Mouse (Mus musculus): ENCODE measurements around the gene Dnah3. TPM values are rescaled to one million over a fixed set of nuclear protein-coding genes. Genes with fewer than 3 reads are reported as not detected.

The Dnah3 gene
- total RNA-seq, 2 experiments from 2014 or later: 0.04 to 0.26 TPM

DNA sequence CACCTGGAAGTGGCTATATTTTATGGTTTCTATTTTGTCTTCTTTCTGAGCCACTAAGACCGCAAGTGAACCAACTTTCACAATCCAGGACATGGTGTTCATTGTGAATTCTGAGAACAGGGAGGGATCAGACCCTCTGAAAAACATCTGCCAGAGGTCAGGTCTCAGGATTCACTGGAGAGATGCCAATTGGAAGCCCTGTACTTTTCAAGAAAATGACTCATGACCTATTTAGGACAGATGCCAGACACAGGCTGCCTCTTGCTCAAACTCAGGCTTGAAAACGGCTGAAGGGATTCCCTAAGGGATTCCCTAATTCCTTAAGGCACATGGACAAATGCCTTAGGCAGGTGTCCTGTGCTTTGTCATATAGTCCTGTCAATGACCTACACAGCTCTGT, 134.0 kb downstream of the Dnah3 start:
- peak in 1 of 2 experiments; percentile 6 for DNase-seq (ENCODE audit: low spot score in 2 of 2)
- intact Hi-C loops (cut with DNase I): no loop called here

DNA sequence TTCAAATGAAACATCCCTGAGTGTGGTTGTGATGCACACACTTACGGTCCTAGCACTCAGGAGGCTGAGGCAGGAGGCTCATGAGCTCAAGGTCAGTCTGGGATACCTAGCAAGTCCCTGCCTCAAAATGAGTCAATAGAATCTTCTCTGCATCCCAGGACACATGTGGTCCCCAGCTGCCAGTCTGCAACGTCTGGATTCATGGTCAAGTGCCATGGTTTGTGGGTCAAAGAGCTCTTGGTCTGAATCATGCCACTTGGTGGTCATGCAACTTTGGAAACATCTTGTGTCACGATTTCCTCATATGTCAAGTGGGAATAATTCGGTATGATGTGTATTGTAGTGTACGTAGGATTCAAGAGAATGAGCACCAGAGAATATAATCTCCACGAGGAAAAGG, 134.5 kb downstream of the Dnah3 start:
- DNase-seq (ENCODE audit: low spot score in 2 of 2): no peak
- intact Hi-C loops (cut with DNase I): no loop called here

DNA sequence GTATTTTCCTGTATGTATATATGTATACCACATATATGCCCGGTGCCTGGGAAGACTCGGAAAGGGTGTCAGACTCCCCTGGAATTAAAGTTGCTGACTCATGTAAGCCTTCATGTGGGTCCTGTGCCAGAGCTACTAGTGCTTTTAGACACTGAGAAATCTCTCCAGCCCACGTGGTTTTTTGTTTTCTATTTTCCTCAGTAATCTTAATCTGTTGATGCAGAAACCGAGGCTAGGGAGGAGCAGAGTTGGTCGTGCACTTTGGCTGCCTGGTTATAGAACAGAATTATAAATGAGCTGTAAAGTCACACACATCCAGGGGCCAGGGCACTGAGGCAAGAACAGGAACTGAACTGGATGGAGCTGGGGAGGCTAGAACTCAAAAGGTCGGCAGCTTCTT, 135.1 kb downstream of the Dnah3 start:
- intact Hi-C loops (cut with DNase I): no loop called here
- no peak for DNase-seq (ENCODE audit: low spot score in 2 of 2)

DNA sequence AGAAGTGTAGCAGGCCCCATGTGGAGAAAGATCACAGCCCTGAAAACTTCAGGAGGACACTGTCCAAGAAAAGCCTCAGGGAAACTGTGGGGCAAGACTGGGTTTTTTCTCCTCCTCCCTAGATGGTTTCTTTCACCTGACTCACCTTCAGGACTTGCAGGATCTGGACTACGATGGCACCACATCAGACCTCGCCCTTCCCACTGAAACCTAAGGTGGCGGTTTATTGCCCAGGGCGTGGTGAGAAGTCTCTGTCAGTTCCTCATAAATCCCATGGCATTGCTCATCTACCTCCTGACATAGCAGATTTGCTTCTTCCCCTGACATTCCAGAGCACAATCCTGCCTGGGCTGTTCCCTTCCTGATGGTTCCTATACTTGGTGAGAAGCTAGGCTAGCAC, 135.6 kb downstream of the Dnah3 start:
- intact Hi-C loops (cut with DNase I): no loop called here
- DNase-seq (ENCODE audit: low spot score in 2 of 2): no peak

DNA sequence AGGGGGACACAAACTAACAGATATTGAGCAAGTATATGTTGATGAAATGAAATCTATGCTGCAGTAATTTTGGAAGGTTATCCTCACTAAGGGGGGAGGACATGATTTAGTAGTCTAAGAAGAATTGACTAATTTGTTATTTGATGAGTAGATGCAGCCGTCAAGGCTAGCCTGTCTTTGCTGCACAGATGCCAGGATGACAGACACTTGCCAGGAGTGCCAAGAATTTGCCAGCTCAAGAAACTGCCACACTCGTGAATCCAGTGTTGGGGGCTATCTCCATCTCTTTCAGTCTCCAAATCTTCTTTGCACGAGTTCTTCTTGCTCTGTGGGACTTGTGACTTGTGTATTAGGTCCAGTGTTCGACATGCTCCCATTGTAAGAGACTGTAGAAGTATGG, 136.0 kb downstream of the Dnah3 start:
- no peak for DNase-seq (ENCODE audit: low spot score in 2 of 2)
- intact Hi-C loops (cut with DNase I): no loop called here

DNA sequence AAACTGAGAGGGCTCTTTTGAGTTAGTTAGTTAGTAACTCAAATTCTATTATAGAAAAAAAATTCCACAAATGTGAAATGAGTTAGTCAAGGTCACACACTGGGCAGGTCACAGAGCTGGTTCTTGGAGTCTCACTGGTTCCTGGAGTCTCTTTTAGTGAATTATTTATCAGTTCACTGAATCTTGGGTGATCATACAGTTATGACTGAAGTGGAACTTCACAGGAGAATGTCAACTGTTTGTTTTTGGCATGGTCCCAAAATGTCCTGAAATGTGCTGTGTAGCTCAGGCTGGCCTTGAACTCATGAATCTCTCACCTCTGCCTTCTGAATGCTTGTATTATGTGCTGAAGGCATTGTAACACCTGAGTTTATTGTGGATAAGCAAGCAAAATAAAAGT, 137.7 kb downstream of the Dnah3 start:
- intact Hi-C loops (cut with DNase I): no loop called here

DNA sequence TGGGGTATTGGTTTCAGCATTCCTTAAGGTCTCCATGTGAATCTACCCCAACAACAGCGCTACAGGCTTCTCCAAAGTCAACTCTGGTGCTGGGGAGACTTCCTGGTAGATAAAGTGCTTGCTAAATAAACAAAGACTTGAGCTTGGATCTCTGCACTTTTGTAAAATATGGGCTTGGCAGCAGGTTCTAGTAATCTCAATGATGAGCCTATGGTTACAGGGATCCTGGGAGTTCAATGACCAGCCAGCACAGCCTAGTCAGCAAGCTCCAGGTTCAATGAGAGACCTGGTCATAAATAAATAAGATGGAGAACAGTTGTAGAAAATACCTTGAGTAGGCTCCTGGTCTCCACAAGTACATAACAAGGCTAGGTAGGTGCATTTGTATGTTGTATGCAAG, 141.0 kb downstream of the Dnah3 start:
- DNase-seq (ENCODE audit: low spot score in 2 of 2): no peak
- intact Hi-C loops (cut with DNase I): no loop called here

More for the DNA sequence above, 137.7 kb downstream of the Dnah3 start:
- no peak for DNase-seq (ENCODE audit: low spot score in 2 of 2)

DNA sequence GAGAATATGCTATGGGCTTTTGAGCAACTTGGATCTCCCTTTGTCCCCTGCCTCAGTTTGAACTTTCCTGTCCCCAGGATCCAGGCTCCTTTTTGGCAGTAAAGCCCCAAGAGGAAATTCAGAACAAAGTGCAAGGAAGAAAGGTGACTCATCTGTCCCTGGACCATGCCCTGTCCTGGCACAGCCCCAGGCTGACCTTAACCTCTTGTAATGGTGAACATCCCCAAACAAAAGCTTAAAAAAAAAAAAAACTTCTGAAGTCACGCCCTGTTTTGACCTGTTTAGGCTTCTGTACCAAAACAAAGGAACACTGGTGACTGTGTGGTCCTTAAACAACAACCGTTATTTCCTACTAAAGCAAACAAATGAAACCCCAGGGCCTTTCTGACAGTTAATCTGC, 153.5 kb downstream of the Dnah3 start:
- DNase-seq (ENCODE audit: low spot score in 2 of 2): no peak
- intact Hi-C loops (cut with DNase I): no loop called here

DNA sequence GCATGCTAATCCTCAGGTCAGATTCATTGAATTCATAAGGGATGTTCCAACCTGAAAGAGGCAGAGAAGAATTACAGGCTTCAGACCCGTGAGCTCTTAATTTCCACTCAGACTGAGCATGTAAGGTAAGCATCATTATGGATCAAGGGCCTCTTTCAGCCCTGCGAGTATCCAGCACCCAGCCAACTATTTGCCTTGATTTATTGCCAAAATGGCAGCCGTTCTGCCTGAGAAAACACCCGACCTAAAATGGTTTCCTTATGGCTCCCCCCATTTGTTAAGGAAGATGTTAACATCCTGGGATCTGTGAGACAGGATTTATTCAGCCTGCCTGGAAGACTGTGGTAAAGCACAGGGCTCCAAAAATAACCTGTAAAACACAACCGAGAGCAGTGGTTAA, 158.0 kb downstream of the Dnah3 start:
- DNase-seq (ENCODE audit: low spot score in 2 of 2): no peak
- intact Hi-C loops (cut with DNase I): no loop called here

DNA sequence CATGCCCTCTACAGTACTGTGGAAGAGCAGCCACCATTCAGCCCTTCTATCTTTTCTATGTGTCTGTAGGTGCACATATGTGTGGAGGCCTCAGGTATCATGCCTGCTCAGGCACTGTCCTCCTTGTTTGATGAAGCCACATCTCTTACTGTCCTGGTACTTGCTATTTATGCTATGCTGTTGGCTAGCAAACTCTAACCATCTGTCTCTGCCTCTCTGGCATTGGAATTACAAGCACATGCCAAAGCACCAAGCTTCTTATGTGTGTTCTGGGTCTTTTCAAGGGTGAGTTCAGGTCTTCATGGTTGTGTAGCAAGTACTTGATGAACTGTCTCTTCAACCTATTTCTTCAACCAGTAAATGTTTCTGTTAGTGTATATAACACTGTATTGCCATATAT, 158.8 kb downstream of the Dnah3 start:
- intact Hi-C loops (cut with DNase I): no loop called here

DNA sequence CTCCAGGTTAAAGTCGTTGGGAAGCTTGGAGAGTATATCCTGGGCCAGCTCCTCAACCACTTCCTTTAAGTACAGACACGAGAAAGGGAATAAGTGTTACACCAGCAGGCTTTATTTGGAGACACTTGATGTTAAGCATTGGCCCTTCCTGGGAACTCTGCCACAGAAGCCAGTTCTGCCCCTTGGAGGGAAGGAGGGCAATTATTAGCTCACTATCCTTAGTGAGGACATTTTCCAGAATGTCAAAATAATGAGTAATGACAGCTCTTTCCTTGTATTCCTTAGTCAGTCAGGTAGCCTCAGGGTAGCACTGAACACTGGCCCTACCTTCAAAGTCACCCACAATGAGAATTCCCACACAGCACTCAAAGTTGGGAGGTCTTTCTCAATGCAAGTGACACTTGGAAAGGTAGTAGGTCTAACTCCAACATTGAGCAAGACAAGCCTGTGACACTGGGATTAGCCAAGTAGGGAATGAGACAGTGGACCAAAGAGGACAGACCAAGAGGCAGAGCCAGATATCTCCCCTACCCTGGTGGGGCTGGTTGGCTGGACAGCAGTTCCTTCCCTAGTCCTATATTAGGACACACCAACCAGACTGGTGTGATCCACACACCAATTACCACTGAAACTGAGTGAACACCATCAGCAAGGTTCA, 166.2 kb downstream of the Dnah3 start:
- intact Hi-C loops (cut with DNase I): no loop called here
- no peak for DNase-seq (ENCODE audit: low spot score in 2 of 2)

More for the DNA sequence above, 158.8 kb downstream of the Dnah3 start:
- no peak for DNase-seq (ENCODE audit: low spot score in 2 of 2)

DNA sequence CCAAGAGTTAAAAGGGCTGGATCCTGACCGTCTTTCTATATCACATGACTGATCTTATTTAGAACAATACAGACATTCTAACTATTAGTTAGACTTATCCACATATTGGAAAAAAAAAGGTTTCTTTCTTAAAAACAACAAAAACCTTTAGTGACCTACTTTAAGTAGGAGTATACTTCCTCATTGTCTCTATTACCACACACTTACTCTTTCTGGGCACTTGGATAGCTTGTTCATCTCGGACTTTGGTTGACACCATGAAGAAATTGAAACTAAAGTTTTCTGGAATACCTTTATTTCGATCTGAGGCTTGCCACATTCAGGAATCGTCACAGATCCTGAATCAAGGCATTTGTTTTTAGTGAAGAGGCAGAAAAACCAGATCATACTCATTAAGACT, 174.0 kb downstream of the Dnah3 start:
- no peak for DNase-seq (ENCODE audit: low spot score in 2 of 2)
- intact Hi-C loops (cut with DNase I): no loop called here

DNA sequence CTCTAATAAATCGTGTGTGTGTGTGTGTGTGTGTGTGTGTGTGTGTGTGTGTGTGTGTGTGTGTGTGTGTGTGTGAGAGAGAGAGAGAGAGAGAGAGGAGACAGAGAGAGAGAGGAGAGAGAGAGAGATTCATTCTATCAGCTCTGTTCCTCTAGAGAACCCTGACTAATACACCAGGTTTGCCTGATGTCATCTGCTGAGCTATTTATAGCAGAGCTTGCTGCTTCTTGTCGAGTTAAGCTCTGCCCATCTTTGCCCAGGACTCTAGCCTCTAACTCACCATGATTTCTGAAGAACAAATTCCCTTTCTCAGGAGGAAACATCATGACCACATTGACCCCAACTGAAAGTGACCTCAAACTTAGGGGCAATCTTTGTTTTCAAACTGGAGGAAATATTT, 174.6 kb downstream of the Dnah3 start:
- intact Hi-C loops (cut with DNase I): no loop called here
- peak in 1 of 2 experiments; percentile 22 for DNase-seq (ENCODE audit: low spot score in 2 of 2)

DNA sequence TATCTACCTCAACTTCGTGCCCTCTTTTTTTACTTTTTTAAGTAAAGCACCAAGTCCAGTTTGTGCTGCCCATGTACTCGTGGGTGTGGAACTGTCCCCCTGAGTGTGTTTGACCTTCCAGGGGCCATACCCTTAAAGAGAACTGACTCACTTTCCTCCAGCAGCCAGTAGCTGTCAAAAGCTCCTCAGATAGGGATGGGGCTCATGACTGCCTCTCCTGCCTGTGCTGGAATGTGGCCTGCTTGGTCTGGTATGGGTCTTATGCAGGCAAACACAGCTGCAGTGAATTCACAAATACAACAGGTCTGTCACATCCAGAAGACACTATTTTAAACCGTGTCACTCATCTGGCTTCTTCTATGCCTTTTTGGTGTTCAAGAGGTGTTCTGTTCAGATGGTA, 183.4 kb downstream of the Dnah3 start:
- intact Hi-C loops (cut with DNase I): no loop called here
- no peak for DNase-seq (ENCODE audit: low spot score in 2 of 2)

DNA sequence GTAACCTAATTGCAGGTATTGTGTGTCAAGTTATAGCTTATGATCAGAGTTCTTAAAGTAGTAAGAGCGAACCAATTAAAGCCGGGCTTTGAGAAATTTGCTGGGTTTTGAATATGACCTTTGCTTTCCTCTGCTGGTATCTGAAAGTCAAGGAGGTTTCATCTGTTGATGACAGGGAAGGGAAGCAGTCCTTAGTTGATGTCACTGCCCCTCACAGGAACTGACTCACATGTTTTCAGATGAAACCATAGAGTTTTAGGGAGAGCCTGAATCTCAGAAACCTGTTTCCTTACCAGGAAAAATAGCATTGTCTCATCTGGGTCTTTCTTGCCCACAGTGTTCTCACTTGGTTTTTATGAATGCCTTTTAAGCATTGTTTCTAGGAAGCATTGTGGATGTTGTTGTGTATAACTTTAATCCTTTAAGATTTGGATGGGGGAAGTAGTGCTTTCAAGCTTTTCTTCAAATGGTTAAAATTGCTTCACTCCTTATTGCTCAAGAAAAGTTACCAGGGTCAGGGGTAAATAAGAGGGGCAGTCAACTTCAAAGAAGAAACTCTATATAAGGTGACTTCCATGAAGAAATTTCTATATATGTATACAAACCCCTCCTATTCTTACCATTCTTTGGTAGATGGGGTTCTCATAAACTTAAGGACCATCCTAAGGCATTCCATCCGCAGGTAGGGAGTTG, 188.4 kb downstream of the Dnah3 start:
- DNase-seq (ENCODE audit: low spot score in 2 of 2): no peak
- intact Hi-C loops (cut with DNase I): no loop called here

DNA sequence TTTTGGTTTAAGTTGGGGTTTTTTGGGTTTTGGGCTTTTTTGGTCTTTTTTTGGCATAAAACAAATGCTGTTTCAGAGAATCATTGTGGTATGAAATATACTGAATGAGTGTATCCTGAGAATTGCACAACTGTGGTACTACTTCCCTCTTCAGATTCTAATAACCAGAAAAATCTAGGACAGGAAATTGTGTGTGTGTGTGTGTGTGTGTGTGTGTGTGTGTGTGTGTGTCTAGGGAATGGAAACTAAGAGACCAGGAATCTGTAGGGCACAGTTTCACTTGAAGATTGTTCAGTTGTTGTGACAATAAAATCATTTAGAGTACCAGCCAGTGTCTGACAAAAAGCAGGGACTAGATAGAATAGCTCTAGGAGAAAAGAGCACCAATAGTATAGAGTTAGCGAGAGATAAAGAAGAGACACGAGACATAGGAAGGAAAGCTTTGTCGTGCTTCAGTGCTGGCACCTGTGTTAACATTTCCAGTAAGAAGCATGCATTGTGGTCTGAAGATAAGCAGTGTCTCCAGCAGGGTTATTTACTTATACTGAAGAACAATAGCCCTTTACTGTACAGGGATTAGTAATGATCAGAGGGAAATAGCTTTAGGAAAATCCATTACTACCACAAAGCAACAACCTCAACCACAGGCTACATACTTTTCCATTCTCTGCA, 195.6 kb downstream of the Dnah3 start:
- intact Hi-C loops (cut with DNase I): no loop called here
- DNase-seq (ENCODE audit: low spot score in 2 of 2): no peak

DNA sequence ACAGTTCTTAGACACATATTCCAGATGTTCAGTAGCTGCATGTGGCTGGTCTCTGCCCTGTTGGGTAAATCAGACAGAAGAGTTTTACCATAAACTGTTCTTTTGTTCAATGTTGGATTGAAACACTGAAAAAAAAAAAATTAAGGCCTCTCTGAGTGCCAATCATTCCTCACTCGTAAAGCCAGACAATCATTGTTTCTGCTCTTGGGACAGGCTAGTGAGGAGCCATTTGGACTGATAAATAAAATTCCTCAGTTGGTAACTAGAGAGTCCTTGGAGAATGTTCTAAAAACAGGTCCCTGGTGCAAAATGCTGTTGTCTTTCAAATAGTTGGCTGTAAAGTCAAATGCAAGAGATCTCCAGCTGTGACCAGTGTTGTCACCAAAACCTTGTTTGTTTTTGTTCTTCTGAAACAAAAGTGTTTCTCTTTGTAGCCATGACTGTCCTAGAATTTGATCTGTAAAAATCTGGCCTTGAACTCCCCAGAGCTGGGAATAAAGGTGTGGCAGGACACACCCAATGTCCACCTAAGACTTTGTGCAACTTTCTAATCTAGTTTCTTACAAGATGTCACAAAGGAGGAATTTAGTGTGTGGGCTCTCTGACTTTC, 196.7 kb downstream of the Dnah3 start:
- DNase-seq (ENCODE audit: low spot score in 2 of 2): no peak
- intact Hi-C loops (cut with DNase I): no loop called here

DNA sequence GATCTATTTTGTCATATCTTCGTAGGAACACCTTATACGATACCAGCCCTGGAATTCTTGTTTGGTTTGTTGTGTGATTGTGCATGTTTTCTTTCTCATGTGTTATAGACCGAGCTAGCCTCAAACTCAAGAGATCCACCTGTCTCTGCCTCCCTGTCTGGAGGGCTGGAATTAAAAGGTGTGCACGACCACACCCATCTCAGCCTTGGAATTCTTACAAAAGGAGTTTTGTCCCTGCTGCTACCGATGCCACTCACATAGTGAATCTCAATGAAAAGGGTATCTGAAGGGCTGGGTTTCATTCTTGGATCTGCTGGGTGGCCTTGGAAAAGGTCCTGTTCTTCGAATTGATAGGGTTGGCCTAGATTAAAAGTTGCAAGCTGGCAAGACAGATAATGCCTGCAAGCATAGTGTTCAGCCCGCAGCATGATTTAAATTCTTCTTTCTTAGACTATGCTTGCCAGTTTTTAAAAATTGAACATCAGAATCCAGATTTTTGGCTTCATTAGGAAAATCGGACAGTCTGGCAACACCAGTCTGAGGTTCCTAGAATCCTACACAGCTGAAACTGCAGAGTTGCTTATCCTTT, 197.5 kb downstream of the Dnah3 start:
- DNase-seq (ENCODE audit: low spot score in 2 of 2): no peak
- intact Hi-C loops (cut with DNase I): no loop called here

DNA sequence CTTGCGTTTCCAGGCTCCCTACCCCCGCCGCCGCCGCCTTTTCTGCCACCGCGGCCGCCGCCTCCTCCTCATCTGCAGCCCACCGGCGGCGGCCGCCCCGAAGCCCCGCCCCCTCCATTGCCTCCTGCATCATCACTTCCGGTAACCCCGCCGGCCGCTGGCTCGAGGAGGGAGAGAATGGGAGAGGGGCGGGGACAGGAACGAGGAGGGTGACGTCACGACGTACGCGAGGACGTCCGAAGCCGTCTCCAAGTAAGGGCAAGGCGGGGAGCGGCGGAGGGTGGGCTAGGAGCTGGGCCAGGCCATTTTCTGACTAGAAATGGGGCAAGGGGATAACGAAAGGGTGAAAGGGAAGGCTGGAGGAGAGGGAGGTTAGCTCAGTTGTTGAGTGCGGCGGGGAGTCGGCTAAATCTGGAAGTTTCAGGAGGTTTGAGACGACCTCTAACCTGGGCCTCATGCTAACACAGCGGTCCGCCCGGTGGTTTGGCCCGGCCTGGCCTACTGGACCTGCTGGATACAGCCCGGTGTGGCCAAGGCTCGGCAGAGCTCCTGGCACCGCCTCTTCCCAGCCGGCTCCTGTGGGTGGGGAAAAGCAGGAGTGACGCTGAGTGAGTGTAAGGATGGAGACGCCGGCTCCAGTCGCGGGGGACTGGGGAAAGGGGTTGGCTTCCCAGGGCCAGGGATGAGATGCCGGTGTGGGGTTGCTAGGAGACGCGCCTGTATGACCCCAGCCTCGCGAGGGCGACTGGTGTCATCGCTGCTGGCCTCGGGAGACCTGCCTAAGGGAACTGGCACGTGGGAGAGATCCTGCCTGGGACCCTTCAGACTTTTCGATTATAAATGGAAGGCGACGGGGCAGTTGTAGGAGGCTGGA, 199.2 kb downstream of the Dnah3 start, which contains the start of the genes Lyrm1 and Dcun1d3:
Gene Lyrm1 (plus strand): TSS at position 223 of the 874 bp plus-strand sequence.
Gene Dcun1d3 (minus strand): TSS at position 660 of the 874 bp plus-strand sequence.
- DNase-seq (ENCODE audit: low spot score in 2 of 2): peak; percentile 98

More for the DNA sequence above, 199.2 kb downstream of the Dnah3 start, which contains the start of the genes Lyrm1 and Dcun1d3:
- intact Hi-C loops (cut with DNase I): no loop called here

All from left cerebral cortex, postnatal 14 days (tissue).